Mouse (Mus musculus) kidney, embryonic 16.5 days (tissue): Measurements from ENCODE around the gene Ccdc88a. TPM values are rescaled to one million over a fixed set of nuclear protein-coding genes. Genes with fewer than 3 reads are reported as not detected.
A peak's percentile ranks its signal among the peaks of the same experiment; 100 is the strongest.
"Not testable (repeated sequence)": the region's sequence is repeated elsewhere in the genome, so short reads cannot be mapped to it uniquely, and the experiment has no call there.

ENCODE experiments used
- ATAC-seq: fragments of 200-750 bp; cut with Nextera tagmentation; 2 replicates; pipeline ENCODE4 v1.8.0; 2017; ENCODE audit warnings: moderate TSS enrichment; ENCODE audit not compliant: low FRiP score, low TSS enrichment
- H3K27ac ChIP-seq: fragments of 300-500 bp; sonication (generic); 2 replicates; pipeline ENCODE4 v1.5.1; 2014; ENCODE audit warnings: low read length
- H3K27me3 ChIP-seq: fragments of 300-500 bp; sonication (generic); 2 replicates; pipeline ENCODE4 v1.6.1; 2014; ENCODE audit warnings: low read length, control low read depth, mixed read lengths; ENCODE audit not compliant: insufficient read depth
- H3K36me3 ChIP-seq: fragments of 300-500 bp; sonication (generic); 2 replicates; pipeline ENCODE4 v1.6.1; 2014; ENCODE audit warnings: low read length, control low read depth, mixed read lengths; ENCODE audit not compliant: insufficient read depth
- H3K4me1 ChIP-seq: fragments of 300-500 bp; sonication (generic); 2 replicates; pipeline ENCODE4 v1.6.1; 2014; ENCODE audit warnings: low read length, control low read depth, mixed read lengths; ENCODE audit not compliant: insufficient read depth
- H3K4me2 ChIP-seq: fragments of 300-500 bp; sonication (generic); replicated peaks from 2 replicates; pipeline ENCODE4 v1.6.1; 2014; ENCODE audit warnings: low read depth, low read length
- H3K4me3 ChIP-seq: fragments of 300-500 bp; sonication (generic); 2 replicates; pipeline ENCODE4 v1.5.1; 2014; ENCODE audit warnings: mild to moderate bottlenecking, low read length
- H3K9ac ChIP-seq: fragments of 300-500 bp; sonication (generic); replicated peaks from 2 replicates; pipeline ENCODE4 v1.6.1; 2014; ENCODE audit warnings: low read length
- H3K9me3 ChIP-seq: fragments of 300-500 bp; sonication (generic); 2 replicates; pipeline ENCODE4 v1.6.1; 2016; ENCODE audit warnings: low read length, control low read depth
- WGBS: fragments of 180-500 bp; shearing (Covaris S2); extraction: QIAGEN DNeasy Blood & Tissue Kit; methylation state at CpG from one replicate; pipeline ENCODE4 v1.1.7; 2014; 5-methylcytosine and 5-hydroxymethylcytosine counted together
- polyA plus RNA-seq: library from polyadenylated mRNA; unstranded; fragments of >200 nt; fragmentation: Nextera tagmentation; extraction: Ambion mirVana; gene quantifications from 2 replicates; pipeline ENCODE4 v1.2.1, GENCODE M21; 2015

Ccdc88a gene
- polyA plus RNA-seq, 1 experiment from 2014 or later = 21.4 TPM

GRCm38 (mm10) chr11:29512818-29513535, 139.5 kb downstream of the Ccdc88a start:
- peaks cover 16% of the 10 kb centered on the region; the same call in 1 of the 2 replicates for H3K36me3 ChIP-seq

GRCm38 (mm10) chr11:29514325-29514681, 140.8 kb downstream of the Ccdc88a start:
- H3K9me3 ChIP-seq = no peaks in the 10 kb centered on the region; the same call in 1 of the 2 replicates
- H3K27ac ChIP-seq = peak overlapping the region; percentile 86
- H3K4me2 ChIP-seq = peak overlapping the region; percentile 70
- H3K4me3 ChIP-seq = peak overlapping the region; percentile 85
- no peak for ATAC-seq
- peak overlapping the region; percentile 79 for H3K9ac ChIP-seq
- WGBS = 27% methylated on average over 10 of the region's 10 CpGs
- no peaks in the 10 kb centered on the region for H3K27me3 ChIP-seq
- H3K36me3 ChIP-seq = peaks cover 16% of the 10 kb centered on the region; the same call in 1 of the 2 replicates
- peaks cover 7% of the 10 kb centered on the region for H3K4me1 ChIP-seq

More at GRCm38 (mm10) chr11:29512818-29513535, 139.5 kb downstream of the Ccdc88a start:
- no peak overlapping the region for H3K4me3 ChIP-seq
- H3K9me3 ChIP-seq = no peaks in the 10 kb centered on the region
- ATAC-seq = no peak
- H3K27me3 ChIP-seq = no peaks in the 10 kb centered on the region
- H3K4me1 ChIP-seq = peaks cover 7% of the 10 kb centered on the region
- H3K27ac ChIP-seq = no peak overlapping the region
- 88% methylated on average over 4 of the region's 4 CpGs for WGBS
- H3K9ac ChIP-seq = no peak overlapping the region
- H3K4me2 ChIP-seq = no peak overlapping the region

GRCm38 (mm10) chr11:29514682-29515412, 141.4 kb downstream of the Ccdc88a start, which contains the start of gene Prorsd1:
TSS of gene Prorsd1 (minus strand) at chr11:29515033.
- Histone ChIP-seq H3K36me3 (peaks cover 16% of the 10 kb centered on the region; the same call in 1 of the 2 replicates), H3K27ac (peak within 1 kb of the TSS; percentile 86), H3K9me3 (no peaks in the 10 kb centered on the region; the same call in 1 of the 2 replicates)

GRCm38 (mm10) chr11:29525988-29526794, 152.7 kb downstream of the Ccdc88a start, which contains the start of gene Mtif2:
TSS of gene Mtif2 (plus strand) at chr11:29526408.
- Histone ChIP-seq H3K9ac (peak within 1 kb of the TSS; percentile 89), H3K4me1 (peaks cover 9% of the 10 kb centered on the region; the same call in 1 of the 2 replicates), H3K4me2 (peak within 1 kb of the TSS; percentile 69), H3K27me3 (peaks cover 3% of the 10 kb centered on the region; the same call in 1 of the 2 replicates), H3K9me3 (no peaks in the 10 kb centered on the region), H3K27ac (peak within 1 kb of the TSS; percentile 87), H3K36me3 (peaks cover 5% of the 10 kb centered on the region; the same call in 1 of the 2 replicates), H3K4me3 (peak within 1 kb of the TSS; percentile 64)
- WGBS = 2% methylated on average over 47 of the region's 47 CpGs
- peak; percentile 97 for ATAC-seq

More at GRCm38 (mm10) chr11:29514682-29515412, 141.4 kb downstream of the Ccdc88a start, which contains the start of gene Prorsd1:
- WGBS = 2% methylated on average over 40 of the region's 40 CpGs
- ATAC-seq = peak; percentile 100
- Histone ChIP-seq H3K9ac (peak within 1 kb of the TSS; percentile 79), H3K27me3 (no peaks in the 10 kb centered on the region), H3K4me1 (peaks cover 7% of the 10 kb centered on the region), H3K4me3 (peak within 1 kb of the TSS; percentile 85), H3K4me2 (peak within 1 kb of the TSS; percentile 70)

GRCm38 (mm10) chr11:29538201-29538600, 164.7 kb downstream of the Ccdc88a start:
- Histone ChIP-seq H3K4me3 (no peak overlapping the region), H3K27ac (no peak overlapping the region), H3K36me3 (peaks cover 39% of the 10 kb centered on the region), H3K9me3 (no peaks in the 10 kb centered on the region), H3K27me3 (no peaks in the 10 kb centered on the region), H3K9ac (no peak overlapping the region), H3K4me2 (no peak overlapping the region), H3K4me1 (no peaks in the 10 kb centered on the region)
- WGBS = 97% methylated on average over 1 of the region's 1 CpGs
- no peak for ATAC-seq

GRCm38 (mm10) chr11:29544225-29544945, 170.9 kb downstream of the Ccdc88a start:
- 86% methylated on average over 3 of the region's 3 CpGs for WGBS
- H3K4me3 ChIP-seq = no peak overlapping the region
- H3K9ac ChIP-seq = no peak overlapping the region
- peaks cover 15% of the 10 kb centered on the region for H3K4me1 ChIP-seq
- H3K36me3 ChIP-seq = peaks cover 37% of the 10 kb centered on the region
- no peaks in the 10 kb centered on the region for H3K27me3 ChIP-seq
- no peaks in the 10 kb centered on the region for H3K9me3 ChIP-seq
- H3K27ac ChIP-seq = no peak overlapping the region
- H3K4me2 ChIP-seq = no peak overlapping the region
- ATAC-seq = no peak

- H3K9ac ChIP-seq, H3K27me3 ChIP-seq, H3K9me3 ChIP-seq, H3K27ac ChIP-seq, ATAC-seq, H3K4me3 ChIP-seq, H3K4me2 ChIP-seq: not testable (repeated sequence)
- Histone ChIP-seq H3K4me1 (peaks cover 15% of the 10 kb centered on the region), H3K36me3 (peaks cover 35% of the 10 kb centered on the region)
- WGBS = 83% methylated on average over 4 of the region's 4 CpGs
Observed at GRCm38 (mm10) chr11:29545150-29545752, 171.8 kb downstream of the Ccdc88a start.

- not testable (repeated sequence) for ATAC-seq, H3K27me3 ChIP-seq, H3K9me3 ChIP-seq
- H3K4me2 ChIP-seq = peak overlapping the region; percentile 56
- H3K27ac ChIP-seq = peak overlapping the region; percentile 84; the same call in 1 of the 2 replicates
- H3K9ac ChIP-seq = peak overlapping the region; percentile 94
- peak overlapping the region; percentile 88 for H3K4me3 ChIP-seq
- whole genome bisulfite sequencing = 98% methylated on average over 2 of the region's 2 CpGs
- peaks cover 15% of the 10 kb centered on the region for H3K4me1 ChIP-seq
- H3K36me3 ChIP-seq = peaks cover 35% of the 10 kb centered on the region
Observed at GRCm38 (mm10) chr11:29546297-29546696, 172.8 kb downstream of the Ccdc88a start.
